Mouse (Mus musculus) kidney, postnatal 0 days (tissue): ENCODE data around the gene Itgal. TPM values are rescaled to one million over a fixed set of nuclear protein-coding genes. Genes with fewer than 3 reads are reported as not detected.
"Not testable (repeated sequence)": the region's sequence is repeated elsewhere in the genome, so short reads cannot be mapped to it uniquely, and the experiment has no call there.

ENCODE experiments used
- ATAC-seq: fragments of 200-750 bp; cut with Nextera tagmentation; replicated peaks from 2 replicates; pipeline ENCODE4 v1.8.0; 2017; ENCODE audit warnings: low read depth, moderate number of reproducible peaks, moderate TSS enrichment, moderate library complexity; ENCODE audit not compliant: low FRiP score
- DNase-seq: peaks from one replicate; pipeline ENCODE4 v3.0.0-alpha.2; 2016; ENCODE audit warnings: low spot score
- H3K27ac ChIP-seq: fragments of 300-500 bp; sonication (generic); 2 replicates; pipeline ENCODE4 v1.5.1; 2014; ENCODE audit warnings: mild to moderate bottlenecking
- H3K27me3 ChIP-seq: fragments of 300-500 bp; sonication (generic); 2 replicates; pipeline ENCODE4 v1.6.1; 2014; ENCODE audit warnings: low read length, mixed read lengths; ENCODE audit not compliant: insufficient read depth
- H3K36me3 ChIP-seq: fragments of 300-500 bp; sonication (generic); 2 replicates; pipeline ENCODE4 v1.6.1; 2014; ENCODE audit warnings: low read length, mixed read lengths; ENCODE audit not compliant: insufficient read depth
- H3K4me1 ChIP-seq: fragments of 300-500 bp; sonication (generic); replicated peaks from 2 replicates; pipeline ENCODE4 v1.6.1; 2014; ENCODE audit warnings: antibody characterized with exemption, low read length, mixed read lengths; ENCODE audit not compliant: insufficient read depth
- H3K4me2 ChIP-seq: fragments of 300-500 bp; sonication (generic); 2 replicates; pipeline ENCODE4 v1.6.1; 2014; ENCODE audit warnings: mild to moderate bottlenecking, low read length, moderate library complexity, mixed read lengths
- H3K4me3 ChIP-seq: fragments of 300-500 bp; sonication (generic); replicated peaks from 2 replicates; pipeline ENCODE4 v1.5.1; 2014; ENCODE audit warnings: low read depth, low read length
- H3K9ac ChIP-seq: fragments of 300-500 bp; sonication (generic); 2 replicates; pipeline ENCODE4 v1.6.1; 2014; ENCODE audit warnings: low read depth, low read length
- H3K9me3 ChIP-seq: fragments of 300-500 bp; sonication (generic); replicated peaks from 2 replicates; pipeline ENCODE4 v1.6.1; 2016; ENCODE audit warnings: low read length, inconsistent platforms, mixed read lengths
- CTCF ChIP-seq: IDR thresholded peaks from 2 replicates; pipeline ENCODE4 v1.5.1; 2016; ENCODE audit warnings: antibody characterized with exemption, low read depth, mild to moderate bottlenecking, moderate library complexity
- WGBS: fragments of 180-500 bp; shearing (Covaris S2); extraction: QIAGEN DNeasy Blood & Tissue Kit; methylation state at CpG from one replicate; pipeline ENCODE4 v1.1.7; 2014; 5-methylcytosine and 5-hydroxymethylcytosine counted together
- polyA plus RNA-seq: library from polyadenylated mRNA; unstranded; fragments of >200 nt; fragmentation: Nextera tagmentation; extraction: Ambion mirVana; gene quantifications from 2 replicates; pipeline ENCODE4 v1.2.1, GENCODE M21; 2015

Itgal gene
- polyA plus RNA-seq, 1 experiment from 2014 or later: 0.93 TPM

DNA sequence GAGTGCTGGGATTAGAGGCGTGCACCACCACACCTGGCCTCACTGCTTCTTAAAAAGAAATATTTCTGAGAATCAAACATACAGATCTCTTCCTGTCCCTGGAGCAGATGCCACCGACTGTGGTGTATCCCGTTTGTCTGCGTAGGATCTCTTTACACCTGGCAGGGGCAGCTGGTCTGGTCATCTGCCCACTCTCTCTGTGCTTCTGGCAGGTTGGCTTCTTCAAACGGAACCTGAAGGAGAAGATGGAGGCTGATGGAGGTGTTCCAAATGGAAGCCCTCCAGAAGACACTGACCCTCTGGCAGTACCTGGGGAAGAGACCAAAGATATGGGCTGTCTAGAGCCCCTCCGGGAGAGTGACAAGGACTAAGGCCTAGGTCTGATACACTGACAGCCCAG lies 37.2 kb downstream of the Itgal start:
- WGBS: 84% methylated on average over 6 of the region's 6 CpGs
- no peaks in the 10 kb centered on the region for H3K36me3 ChIP-seq
- H3K9ac ChIP-seq: no peak overlapping the region
- H3K4me1 ChIP-seq: no peaks in the 10 kb centered on the region
- no peak overlapping the region for H3K4me2 ChIP-seq
- H3K27ac ChIP-seq: no peak overlapping the region
- no peaks in the 10 kb centered on the region for H3K9me3 ChIP-seq
- no peaks in the 10 kb centered on the region for H3K27me3 ChIP-seq
- ATAC-seq: no peak
- no peak for DNase-seq
- H3K4me3 ChIP-seq: no peak overlapping the region
- TF ChIP-seq CTCF: no peak

DNA sequence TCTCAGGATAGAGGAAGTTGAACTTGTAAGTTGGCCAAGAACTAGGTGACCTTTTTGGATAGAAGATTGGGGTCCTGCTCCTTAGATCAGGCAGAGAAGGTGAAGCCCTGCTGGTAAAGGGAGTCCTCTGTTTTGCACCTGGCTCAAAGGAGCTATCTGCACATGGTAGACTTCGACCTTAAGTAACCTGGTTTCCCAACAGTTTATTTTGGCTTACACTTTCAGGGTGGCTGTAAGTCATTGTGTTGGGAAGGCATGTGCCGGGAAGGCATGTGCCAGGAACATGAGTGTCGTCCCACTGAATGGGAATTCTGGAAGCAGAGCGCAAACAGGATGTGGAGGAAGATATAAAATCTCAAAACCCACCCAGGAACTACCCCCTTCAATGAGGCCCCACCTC lies 39.5 kb downstream of the Itgal start:
- Histone ChIP-seq H3K4me2 (no peak overlapping the region), H3K27ac (no peak overlapping the region), H3K9ac (no peak overlapping the region), H3K9me3 (no peaks in the 10 kb centered on the region), H3K36me3 (no peaks in the 10 kb centered on the region), H3K27me3 (no peaks in the 10 kb centered on the region), H3K4me3 (no peak overlapping the region), H3K4me1 (no peaks in the 10 kb centered on the region)
- no peak for TF ChIP-seq CTCF
- DNase-seq (no peak), ATAC-seq (no peak)
- 83% methylated on average over 4 of the region's 4 CpGs for WGBS

DNA sequence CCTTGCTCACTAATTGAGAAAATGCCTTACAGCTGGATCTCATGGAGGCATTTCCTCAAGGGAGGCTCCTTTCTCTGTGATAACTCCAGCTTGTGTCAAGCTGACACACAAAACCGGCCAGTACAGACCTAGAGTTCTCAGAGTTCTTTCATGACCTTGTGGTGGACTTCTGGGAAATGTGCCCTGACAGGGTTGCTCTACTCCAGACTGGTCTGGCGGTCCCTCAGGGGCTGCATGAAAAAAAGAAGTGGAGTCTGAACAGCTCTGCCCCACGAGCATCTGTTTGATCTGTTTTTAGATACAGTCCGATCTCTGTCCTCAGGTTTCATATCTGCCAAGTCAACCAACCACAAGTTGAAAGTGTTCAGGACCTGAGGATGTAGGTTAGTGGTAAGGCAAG lies 41.6 kb downstream of the Itgal start:
- no peak for ATAC-seq
- H3K9me3 ChIP-seq: no peaks in the 10 kb centered on the region
- H3K4me3 ChIP-seq: no peak overlapping the region
- H3K27ac ChIP-seq: no peak overlapping the region
- 56% methylated on average over 4 of the region's 4 CpGs for WGBS
- no peak for DNase-seq
- H3K36me3 ChIP-seq: no peaks in the 10 kb centered on the region
- H3K9ac ChIP-seq: no peak overlapping the region
- TF ChIP-seq CTCF: no peak
- no peaks in the 10 kb centered on the region for H3K4me1 ChIP-seq
- H3K27me3 ChIP-seq: no peaks in the 10 kb centered on the region
- no peak overlapping the region for H3K4me2 ChIP-seq

DNA sequence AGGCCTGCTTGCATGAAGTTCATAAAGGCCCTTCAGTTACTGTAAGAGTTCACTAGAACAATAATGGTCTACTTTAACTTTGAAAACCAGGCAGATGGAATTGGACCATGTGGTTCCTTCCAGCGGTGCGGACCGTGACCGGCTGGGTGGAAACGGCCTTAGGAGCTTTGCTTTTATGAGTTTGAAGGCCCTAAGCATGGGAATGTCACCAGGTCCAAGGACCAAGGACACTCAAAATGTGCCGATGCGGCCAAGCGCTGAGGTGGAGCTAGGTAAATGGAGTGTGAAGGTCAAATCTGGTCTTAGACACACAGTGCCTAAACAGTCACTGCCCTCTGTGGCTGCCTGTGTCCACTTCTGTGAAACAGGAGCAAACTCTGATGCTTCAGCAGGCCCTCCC lies 45.3 kb downstream of the Itgal start:
- WGBS: 68% methylated on average over 8 of the region's 8 CpGs

DNA sequence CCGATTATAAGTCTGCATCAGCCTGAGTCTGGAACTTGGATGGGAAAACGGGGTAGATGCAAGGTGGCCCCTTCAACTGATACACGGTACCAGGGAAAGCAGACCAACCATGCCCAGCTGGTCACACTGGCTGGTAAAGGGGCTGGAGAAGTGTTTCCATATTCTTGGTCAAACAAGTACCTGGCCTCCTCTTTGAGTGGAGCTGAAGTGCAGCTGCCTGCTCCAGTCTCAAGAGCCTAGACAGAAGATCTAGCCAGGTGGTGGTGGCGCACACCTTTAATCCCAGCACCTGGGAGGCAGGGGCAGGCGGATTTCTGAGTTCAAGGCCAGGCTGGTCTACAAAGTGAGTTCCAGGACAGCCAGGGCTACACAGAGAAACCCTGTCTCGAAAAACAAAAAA lies 45.8 kb downstream of the Itgal start:
- not testable (repeated sequence) for H3K4me2 ChIP-seq, H3K36me3 ChIP-seq, DNase-seq, H3K4me3 ChIP-seq, H3K27me3 ChIP-seq, ATAC-seq, H3K4me1 ChIP-seq, H3K9ac ChIP-seq, H3K9me3 ChIP-seq
- peak overlapping the region; percentile 81 for H3K27ac ChIP-seq
- WGBS: 86% methylated on average over 6 of the region's 6 CpGs

More for the DNA sequence above, 45.3 kb downstream of the Itgal start:
- Histone ChIP-seq H3K36me3 (0 out of 2 replicates have a peak, but pooled peaks cover 7% of the 10 kb centered on the region), H3K4me1 (peaks cover 9% of the 10 kb centered on the region), H3K9ac (no peak overlapping the region), H3K4me3 (no peak overlapping the region), H3K9me3 (no peaks in the 10 kb centered on the region), H3K27me3 (no peaks in the 10 kb centered on the region), H3K4me2 (no peak overlapping the region), H3K27ac (peak overlapping the region; percentile 81)
- DNase-seq (no peak), ATAC-seq (no peak)
- TF ChIP-seq CTCF: no peak

DNA sequence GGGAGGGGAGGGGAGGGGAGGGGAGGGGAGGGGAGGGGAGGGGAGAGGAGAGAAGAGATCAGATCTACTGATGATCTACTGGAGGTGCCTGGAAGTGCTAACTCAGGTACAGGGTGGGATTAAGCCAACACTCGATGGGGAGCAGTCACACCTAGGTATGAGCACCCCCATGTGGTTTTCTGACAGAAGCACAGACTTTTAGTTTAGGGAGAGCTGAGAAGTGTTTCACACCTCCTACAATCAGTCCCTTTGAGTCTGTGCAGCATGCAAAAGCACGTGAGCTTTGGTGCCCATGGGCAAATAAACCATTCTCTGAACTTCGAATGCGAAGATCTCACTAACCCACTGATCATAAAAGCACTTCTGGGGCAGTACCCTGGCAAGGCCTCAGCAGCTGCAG lies 46.3 kb downstream of the Itgal start:
- H3K9ac ChIP-seq: no peak overlapping the region
- ATAC-seq (no peak), DNase-seq (peak; percentile 70)
- H3K27me3 ChIP-seq: no peaks in the 10 kb centered on the region
- H3K36me3 ChIP-seq: 0 out of 2 replicates have a peak, but pooled peaks cover 7% of the 10 kb centered on the region
- peaks cover 9% of the 10 kb centered on the region for H3K4me1 ChIP-seq
- H3K4me2 ChIP-seq: no peak overlapping the region
- H3K4me3 ChIP-seq: no peak overlapping the region
- WGBS: 59% methylated on average over 4 of the region's 4 CpGs
- H3K9me3 ChIP-seq: no peaks in the 10 kb centered on the region
- TF ChIP-seq CTCF: peak; percentile 62
- peak overlapping the region; percentile 19; the same call in 1 of the 2 replicates for H3K27ac ChIP-seq

DNA sequence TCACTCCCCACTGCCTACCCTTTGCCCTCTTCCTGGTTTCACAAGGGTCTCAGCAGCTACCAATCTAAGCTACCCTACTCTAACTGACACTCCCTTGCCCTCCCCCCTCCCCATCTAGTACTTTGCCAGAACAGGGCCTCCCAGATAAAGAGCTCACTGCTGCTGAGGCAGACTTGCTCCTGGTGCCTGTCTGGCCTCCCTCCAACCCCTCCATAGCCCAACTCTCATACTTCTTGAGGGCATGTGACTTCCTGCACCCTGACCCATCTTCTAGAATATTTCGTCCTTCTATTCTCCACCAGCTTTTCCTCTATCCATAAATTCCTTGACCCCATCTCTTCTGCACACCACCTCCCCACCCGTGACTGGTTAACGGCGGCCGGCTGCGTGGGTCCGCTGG lies 46.8 kb downstream of the Itgal start:
- H3K4me2 ChIP-seq: no peak overlapping the region
- no peak for ATAC-seq
- H3K27me3 ChIP-seq: no peaks in the 10 kb centered on the region
- H3K9me3 ChIP-seq: no peaks in the 10 kb centered on the region
- TF ChIP-seq CTCF: no peak
- DNase-seq: no peak
- 0 out of 2 replicates have a peak, but pooled peaks cover 7% of the 10 kb centered on the region for H3K36me3 ChIP-seq
- 87% methylated on average over 7 of the region's 7 CpGs for WGBS
- peaks cover 9% of the 10 kb centered on the region for H3K4me1 ChIP-seq
- peak overlapping the region; percentile 19; the same call in 1 of the 2 replicates for H3K27ac ChIP-seq
- no peak overlapping the region for H3K9ac ChIP-seq
- H3K4me3 ChIP-seq: no peak overlapping the region
